Mouse (Mus musculus): ENCODE data around the gene Ybx3. TPM values are rescaled to one million over a fixed set of nuclear protein-coding genes. Genes with fewer than 3 reads are reported as not detected.

The Ybx3 gene
- polyA plus RNA-seq, 1 experiment from 2014 or later: 41.7 TPM

GRCm38 (mm10) chr6:131406957-131407356, 18.7 kb upstream of the Ybx3 start:
- no peak overlapping the region for H3K27ac ChIP-seq (ENCODE audit: low read length)
- H3K27me3 ChIP-seq (ENCODE audit: control insufficient read depth, insufficient read depth, low read depth, low read length): no peaks in the 10 kb centered on the region
- no peaks in the 10 kb centered on the region for H3K36me3 ChIP-seq (ENCODE audit: control insufficient read depth, insufficient read depth)
- H3K9ac ChIP-seq (ENCODE audit: low read depth, low read length): no peak overlapping the region
- no peak for ATAC-seq (ENCODE audit: low read depth)
- H3K4me1 ChIP-seq (ENCODE audit: control insufficient read depth, low read depth, low read length): no peaks in the 10 kb centered on the region
- no peak overlapping the region for H3K4me3 ChIP-seq (ENCODE audit: low read depth, low read length)
- H3K9me3 ChIP-seq (replicated peaks; ENCODE audit: control insufficient read depth, low read length): no peaks in the 10 kb centered on the region
- no peak overlapping the region for H3K4me2 ChIP-seq (ENCODE audit: low read depth, low read length)

GRCm38 (mm10) chr6:131405896-131406295, 17.6 kb upstream of the Ybx3 start:
- Histone ChIP-seq H3K36me3 (ENCODE audit: control insufficient read depth, insufficient read depth) (no peaks in the 10 kb centered on the region), H3K9ac (ENCODE audit: low read depth, low read length) (no peak overlapping the region), H3K4me2 (ENCODE audit: low read depth, low read length) (no peak overlapping the region), H3K27ac (ENCODE audit: low read length) (no peak overlapping the region), H3K27me3 (ENCODE audit: control insufficient read depth, insufficient read depth, low read depth, low read length) (no peaks in the 10 kb centered on the region), H3K4me3 (ENCODE audit: low read depth, low read length) (no peak overlapping the region), H3K9me3 (replicated peaks; ENCODE audit: control insufficient read depth, low read length) (no peaks in the 10 kb centered on the region), H3K4me1 (ENCODE audit: control insufficient read depth, low read depth, low read length) (no peaks in the 10 kb centered on the region)
- WGBS (ENCODE audit: insufficient replicate concordance): 31% methylated on average over 2 of the region's 2 CpGs
- no peak for ATAC-seq (ENCODE audit: low read depth)

DNA sequence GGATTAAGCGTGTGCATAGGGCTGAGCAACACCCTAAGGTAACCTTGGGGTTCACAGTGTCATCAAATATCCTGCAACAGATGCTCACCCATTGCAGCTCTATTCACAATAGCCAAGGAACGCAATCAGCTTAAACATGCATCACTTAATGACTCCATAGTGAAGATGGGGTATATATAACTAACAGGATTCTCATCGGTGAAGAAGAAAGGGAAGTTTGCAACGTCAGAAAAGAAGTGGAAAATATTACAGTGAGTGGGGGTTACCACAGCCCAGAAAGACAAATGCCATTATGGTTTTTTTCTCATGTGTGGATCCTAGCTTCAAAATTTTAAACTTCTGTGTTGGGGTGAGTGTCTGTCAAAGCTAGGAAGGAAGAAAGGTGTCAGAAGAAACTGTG, 16.9 kb upstream of the Ybx3 start:
- 50% methylated on average over 4 of the region's 4 CpGs for WGBS (ENCODE audit: insufficient replicate concordance)
- H3K4me1 ChIP-seq (ENCODE audit: control insufficient read depth, low read depth, low read length): no peaks in the 10 kb centered on the region
- no peaks in the 10 kb centered on the region for H3K9me3 ChIP-seq (replicated peaks; ENCODE audit: control insufficient read depth, low read length)
- no peak overlapping the region for H3K4me3 ChIP-seq (ENCODE audit: low read depth, low read length)
- no peak overlapping the region for H3K27ac ChIP-seq (ENCODE audit: low read length)
- H3K36me3 ChIP-seq (ENCODE audit: control insufficient read depth, insufficient read depth): no peaks in the 10 kb centered on the region
- no peaks in the 10 kb centered on the region for H3K27me3 ChIP-seq (ENCODE audit: control insufficient read depth, insufficient read depth, low read depth, low read length)
- H3K9ac ChIP-seq (ENCODE audit: low read depth, low read length): no peak overlapping the region
- ATAC-seq (ENCODE audit: low read depth): no peak
- no peak overlapping the region for H3K4me2 ChIP-seq (ENCODE audit: low read depth, low read length)

DNA sequence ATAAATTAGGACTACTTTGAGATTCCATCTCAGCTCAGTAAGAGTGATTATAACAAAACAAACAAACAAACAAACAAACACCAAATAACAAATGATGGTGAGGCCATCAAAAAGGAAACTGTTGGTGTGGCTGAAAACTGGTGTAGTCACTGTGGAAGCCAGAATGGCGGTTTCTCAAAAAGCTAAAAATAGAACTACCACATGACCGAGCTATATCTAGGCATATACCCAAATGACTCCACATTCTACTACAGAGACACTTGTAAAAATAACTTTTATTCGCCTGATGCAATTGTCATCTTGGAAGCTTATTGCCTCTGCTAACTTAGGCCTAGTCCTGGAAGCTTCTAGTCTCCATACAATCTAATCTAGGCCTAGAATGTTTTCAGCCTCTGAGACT, 16.0 kb upstream of the Ybx3 start:
- Histone ChIP-seq H3K9ac (ENCODE audit: low read depth, low read length) (no peak overlapping the region), H3K9me3 (replicated peaks; ENCODE audit: control insufficient read depth, low read length) (no peaks in the 10 kb centered on the region), H3K4me3 (ENCODE audit: low read depth, low read length) (no peak overlapping the region), H3K36me3 (ENCODE audit: control insufficient read depth, insufficient read depth) (no peaks in the 10 kb centered on the region), H3K4me1 (ENCODE audit: control insufficient read depth, low read depth, low read length) (no peaks in the 10 kb centered on the region), H3K27ac (ENCODE audit: low read length) (no peak overlapping the region), H3K27me3 (ENCODE audit: control insufficient read depth, insufficient read depth, low read depth, low read length) (no peaks in the 10 kb centered on the region), H3K4me2 (ENCODE audit: low read depth, low read length) (no peak overlapping the region)
- ATAC-seq (ENCODE audit: low read depth): no peak
- WGBS (ENCODE audit: insufficient replicate concordance): 33% methylated on average over 3 of the region's 3 CpGs

DNA sequence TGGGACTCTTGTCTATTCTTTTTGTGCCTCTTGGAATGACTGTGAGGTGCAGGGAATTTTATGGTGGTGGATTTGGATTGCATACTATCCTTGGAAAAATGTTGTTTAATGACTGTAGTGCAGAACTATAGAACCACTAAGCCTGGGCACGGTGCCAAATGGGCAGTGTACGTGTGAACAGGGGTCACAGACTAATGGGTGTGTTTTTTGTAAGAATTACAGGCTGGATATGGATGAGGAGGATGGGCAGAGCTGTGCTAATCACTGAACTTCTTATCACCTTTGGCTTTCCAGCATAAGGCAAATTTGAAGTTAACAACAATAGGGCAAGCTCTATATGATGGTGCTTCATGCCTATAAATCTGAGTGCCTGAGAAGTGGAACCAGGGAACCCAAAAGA, 14.8 kb upstream of the Ybx3 start:
- H3K27me3 ChIP-seq (ENCODE audit: control insufficient read depth, insufficient read depth, low read depth, low read length): no peaks in the 10 kb centered on the region
- H3K4me1 ChIP-seq (ENCODE audit: control insufficient read depth, low read depth, low read length): no peaks in the 10 kb centered on the region
- no peak overlapping the region for H3K9ac ChIP-seq (ENCODE audit: low read depth, low read length)
- H3K36me3 ChIP-seq (ENCODE audit: control insufficient read depth, insufficient read depth): no peaks in the 10 kb centered on the region
- no peaks in the 10 kb centered on the region for H3K9me3 ChIP-seq (replicated peaks; ENCODE audit: control insufficient read depth, low read length)
- H3K27ac ChIP-seq (ENCODE audit: low read length): no peak overlapping the region
- no peak overlapping the region for H3K4me2 ChIP-seq (ENCODE audit: low read depth, low read length)
- no peak for ATAC-seq (ENCODE audit: low read depth)
- no peak overlapping the region for H3K4me3 ChIP-seq (ENCODE audit: low read depth, low read length)
- 45% methylated on average over 2 of the region's 2 CpGs for WGBS (ENCODE audit: insufficient replicate concordance)

DNA sequence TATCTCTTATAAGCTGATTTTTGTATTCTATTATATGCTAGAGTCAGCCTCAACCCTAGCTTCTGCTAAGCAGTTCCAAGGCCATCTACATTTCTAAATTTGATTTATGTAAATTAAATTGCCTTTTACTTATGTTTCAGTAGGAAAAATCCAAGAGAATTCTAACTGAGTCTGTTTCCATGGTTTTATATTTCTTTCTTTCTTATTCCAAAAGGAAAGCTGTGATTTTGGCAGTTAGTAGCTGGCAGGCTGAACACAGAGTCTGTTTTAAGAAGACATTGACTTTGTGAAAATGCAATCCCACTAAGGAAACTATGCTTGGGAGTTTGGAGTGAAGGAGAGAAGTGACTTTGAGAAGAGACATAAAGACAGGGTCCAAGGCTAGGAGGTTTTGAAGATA, 14.3 kb upstream of the Ybx3 start:
- H3K9me3 ChIP-seq (replicated peaks; ENCODE audit: control insufficient read depth, low read length): no peaks in the 10 kb centered on the region
- no peaks in the 10 kb centered on the region for H3K36me3 ChIP-seq (ENCODE audit: control insufficient read depth, insufficient read depth)
- H3K4me2 ChIP-seq (ENCODE audit: low read depth, low read length): no peak overlapping the region
- H3K27me3 ChIP-seq (ENCODE audit: control insufficient read depth, insufficient read depth, low read depth, low read length): no peaks in the 10 kb centered on the region
- ATAC-seq (ENCODE audit: low read depth): no peak
- no peak overlapping the region for H3K4me3 ChIP-seq (ENCODE audit: low read depth, low read length)
- no peak overlapping the region for H3K27ac ChIP-seq (ENCODE audit: low read length)
- H3K9ac ChIP-seq (ENCODE audit: low read depth, low read length): no peak overlapping the region
- no peaks in the 10 kb centered on the region for H3K4me1 ChIP-seq (ENCODE audit: control insufficient read depth, low read depth, low read length)

DNA sequence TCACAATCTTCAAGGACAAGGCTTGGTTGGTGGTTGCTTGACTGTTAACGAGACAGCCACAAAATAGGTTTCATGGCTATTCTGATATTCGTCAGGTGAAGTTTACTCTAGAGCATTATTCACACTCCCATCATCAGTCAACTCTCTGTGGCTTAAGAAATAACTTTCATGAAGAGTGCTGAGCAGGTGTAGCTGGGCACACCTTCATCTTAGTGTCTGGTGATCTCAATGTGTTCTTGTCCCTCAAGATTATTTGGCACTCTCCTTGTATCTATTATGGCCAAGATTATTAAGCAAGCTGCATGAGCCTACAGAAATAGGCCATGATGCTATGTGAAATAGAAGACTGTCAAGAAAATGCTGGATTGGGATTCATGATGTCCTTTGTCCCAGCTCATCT, 13.0 kb upstream of the Ybx3 start:
- Histone ChIP-seq H3K36me3 (ENCODE audit: control insufficient read depth, insufficient read depth) (no peaks in the 10 kb centered on the region), H3K4me3 (ENCODE audit: low read depth, low read length) (no peak overlapping the region), H3K27me3 (ENCODE audit: control insufficient read depth, insufficient read depth, low read depth, low read length) (no peaks in the 10 kb centered on the region), H3K27ac (ENCODE audit: low read length) (no peak overlapping the region), H3K4me2 (ENCODE audit: low read depth, low read length) (no peak overlapping the region), H3K9ac (ENCODE audit: low read depth, low read length) (no peak overlapping the region), H3K4me1 (ENCODE audit: control insufficient read depth, low read depth, low read length) (peaks cover 3% of the 10 kb centered on the region), H3K9me3 (replicated peaks; ENCODE audit: control insufficient read depth, low read length) (no peaks in the 10 kb centered on the region)
- ATAC-seq (ENCODE audit: low read depth): no peak
- WGBS (ENCODE audit: insufficient replicate concordance): 50% methylated on average over 2 of the region's 2 CpGs

DNA sequence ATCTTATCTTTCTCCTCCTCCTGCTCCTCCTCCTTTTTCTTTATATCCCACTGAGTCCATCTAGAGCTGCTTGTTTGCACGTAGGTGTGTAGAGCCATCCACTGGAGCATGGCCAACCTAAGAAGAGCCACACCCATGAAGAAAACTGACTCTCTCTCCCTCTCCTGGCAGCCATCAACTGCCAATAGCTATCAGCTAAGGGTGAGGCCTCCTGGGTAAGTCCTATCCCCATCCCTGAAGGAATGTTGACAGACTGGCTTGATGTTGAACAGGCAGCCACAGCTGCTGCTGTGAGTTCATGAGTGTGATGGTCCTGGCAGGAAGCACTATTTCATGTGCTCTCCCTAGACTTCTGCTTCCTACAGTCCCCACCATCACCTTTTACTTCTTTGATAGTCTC, 8.4 kb upstream of the Ybx3 start:
- no peak overlapping the region for H3K4me2 ChIP-seq (ENCODE audit: low read depth, low read length)
- H3K36me3 ChIP-seq (ENCODE audit: control insufficient read depth, insufficient read depth): no peaks in the 10 kb centered on the region
- no peak overlapping the region for H3K4me3 ChIP-seq (ENCODE audit: low read depth, low read length)
- H3K9ac ChIP-seq (ENCODE audit: low read depth, low read length): no peak overlapping the region
- no peaks in the 10 kb centered on the region for H3K27me3 ChIP-seq (ENCODE audit: control insufficient read depth, insufficient read depth, low read depth, low read length)
- H3K9me3 ChIP-seq (replicated peaks; ENCODE audit: control insufficient read depth, low read length): no peaks in the 10 kb centered on the region
- no peak overlapping the region for H3K27ac ChIP-seq (ENCODE audit: low read length)
- WGBS (ENCODE audit: insufficient replicate concordance): 24% methylated on average over 1 of the region's 1 CpGs
- H3K4me1 ChIP-seq (ENCODE audit: control insufficient read depth, low read depth, low read length): peaks cover 3% of the 10 kb centered on the region
- peak; percentile 50 for ATAC-seq (ENCODE audit: low read depth)

DNA sequence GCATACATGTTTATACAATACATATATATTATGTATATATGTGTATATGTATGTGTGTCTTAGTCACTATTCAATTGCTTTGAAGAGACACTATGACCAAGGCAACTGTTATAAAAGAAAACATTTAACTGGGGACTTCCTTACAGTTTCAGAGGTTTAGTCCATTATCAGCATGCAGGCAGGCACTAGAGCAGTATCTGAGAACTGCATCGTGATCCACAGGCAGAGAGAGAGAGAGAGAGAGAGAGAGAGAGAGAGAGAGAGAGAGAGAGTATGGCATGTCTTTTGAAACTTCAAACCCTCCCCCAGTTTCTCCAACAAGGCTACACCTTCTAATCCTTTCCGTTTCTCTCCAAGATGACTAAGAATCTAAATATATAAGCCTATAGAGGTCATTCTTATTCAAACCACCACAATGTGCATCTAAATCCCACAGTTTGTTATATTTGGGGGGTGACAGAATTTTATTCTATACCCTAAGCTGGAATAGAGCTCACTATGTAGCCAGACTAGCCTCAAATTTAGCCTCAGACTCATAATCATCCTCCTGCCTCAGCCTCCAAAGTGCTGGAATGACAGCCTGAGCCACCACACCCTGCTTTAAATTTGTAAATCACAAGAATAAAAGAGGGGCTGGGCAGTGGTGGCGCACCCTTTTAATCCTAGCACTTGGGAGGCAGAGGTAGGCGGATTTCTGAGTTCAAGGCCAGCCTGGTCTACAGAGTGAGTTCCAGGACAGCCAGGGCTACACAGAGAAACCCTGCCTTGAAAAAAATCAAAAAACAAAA, 5.8 kb upstream of the Ybx3 start:
- no peak overlapping the region for H3K4me2 ChIP-seq (ENCODE audit: low read depth, low read length)
- 48% methylated on average over 4 of the region's 4 CpGs for WGBS (ENCODE audit: insufficient replicate concordance)
- H3K9ac ChIP-seq (ENCODE audit: low read depth, low read length): no peak overlapping the region
- H3K36me3 ChIP-seq (ENCODE audit: control insufficient read depth, insufficient read depth): no peaks in the 10 kb centered on the region
- no peaks in the 10 kb centered on the region for H3K9me3 ChIP-seq (replicated peaks; ENCODE audit: control insufficient read depth, low read length)
- H3K4me3 ChIP-seq (ENCODE audit: low read depth, low read length): no peak overlapping the region
- no peaks in the 10 kb centered on the region for H3K27me3 ChIP-seq (ENCODE audit: control insufficient read depth, insufficient read depth, low read depth, low read length)
- peak; percentile 61 for ATAC-seq (ENCODE audit: low read depth)
- peaks cover 5% of the 10 kb centered on the region for H3K4me1 ChIP-seq (ENCODE audit: control insufficient read depth, low read depth, low read length)
- no peak overlapping the region for H3K27ac ChIP-seq (ENCODE audit: low read length)

Data from liver, embryonic 16.5 days (tissue).